Mouse (Mus musculus): ENCODE measurements around the gene Dok3. TPM values are rescaled to one million over a fixed set of nuclear protein-coding genes. Genes with fewer than 3 reads are reported as not detected.

Dok3 gene
- polyA plus RNA-seq, 1 experiment from 2014 or later: 2.4 TPM

DNA sequence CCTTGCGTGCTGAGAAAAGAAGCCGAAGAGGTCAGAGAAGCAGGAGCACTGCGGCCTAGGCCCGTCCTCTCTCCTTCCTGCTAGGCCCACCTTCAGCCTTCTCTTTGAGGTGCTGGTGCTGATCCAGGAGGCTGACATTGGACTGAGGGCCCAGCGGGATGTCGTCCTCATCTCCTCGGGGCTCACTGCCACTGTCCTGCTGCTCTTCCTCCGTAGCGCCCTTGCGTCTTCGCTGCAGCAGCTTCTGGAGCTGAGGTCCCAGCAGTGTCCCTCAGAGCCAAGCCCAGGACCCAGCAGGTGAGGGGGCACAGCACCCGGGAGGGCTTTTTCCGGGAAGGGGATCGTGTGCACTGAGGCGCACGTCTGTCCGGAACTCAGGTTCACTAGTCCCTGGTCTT is 6.7 kb upstream of the Dok3 start:
- ATAC-seq (ENCODE audit: insufficient number of reproducible peaks, insufficient read depth, low FRiP score, low read depth): no peak
- WGBS: 21% methylated on average over 17 of the region's 17 CpGs

DNA sequence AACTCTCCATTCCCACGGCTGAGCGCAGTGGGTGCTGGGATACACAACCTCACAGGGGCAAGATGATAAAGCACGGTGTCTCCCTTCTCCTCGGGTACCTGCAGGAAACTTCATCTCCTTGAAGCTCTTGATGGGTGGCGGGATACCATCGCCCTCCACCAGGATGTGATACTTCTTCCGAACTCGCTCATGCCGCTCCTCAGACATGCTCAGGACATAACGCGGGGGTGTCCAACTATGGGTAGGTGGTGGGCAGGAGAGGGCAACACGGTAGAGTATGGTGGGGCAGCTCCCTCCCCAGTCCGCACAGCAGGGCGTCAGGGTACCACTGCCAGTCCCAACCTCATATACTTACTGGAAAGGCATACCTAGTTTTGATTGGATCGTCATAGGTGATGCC is 6.1 kb upstream of the Dok3 start:
- peak overlapping the region; percentile 67 for H3K4me2 ChIP-seq (replicated peaks; ENCODE audit: low read depth, low read length)
- no peaks in the 10 kb centered on the region for H3K27me3 ChIP-seq (ENCODE audit: control insufficient read depth, insufficient read depth, low read length)
- WGBS: 94% methylated on average over 15 of the region's 15 CpGs
- H3K9me3 ChIP-seq (ENCODE audit: control insufficient read depth, low read depth, low read length): no peaks in the 10 kb centered on the region
- peaks cover 11% of the 10 kb centered on the region for H3K4me1 ChIP-seq (ENCODE audit: control insufficient read depth, insufficient read depth, low read length)
- H3K27ac ChIP-seq (ENCODE audit: low read length): no peak overlapping the region
- no peak overlapping the region for H3K9ac ChIP-seq (replicated peaks; ENCODE audit: low read depth, low read length)
- H3K36me3 ChIP-seq (ENCODE audit: control insufficient read depth, insufficient read depth, low read length): peaks cover 63% of the 10 kb centered on the region
- H3K4me3 ChIP-seq (ENCODE audit: low read depth, low read length): peak overlapping the region; percentile 84
- no peak for ATAC-seq (ENCODE audit: insufficient number of reproducible peaks, insufficient read depth, low FRiP score, low read depth)

More for the DNA sequence above, 6.7 kb upstream of the Dok3 start:
- H3K4me1 ChIP-seq (ENCODE audit: control insufficient read depth, insufficient read depth, low read length): peaks cover 11% of the 10 kb centered on the region
- peaks cover 63% of the 10 kb centered on the region for H3K36me3 ChIP-seq (ENCODE audit: control insufficient read depth, insufficient read depth, low read length)
- no peak overlapping the region for H3K27ac ChIP-seq (ENCODE audit: low read length)
- H3K9ac ChIP-seq (replicated peaks; ENCODE audit: low read depth, low read length): peak overlapping the region; percentile 72
- H3K27me3 ChIP-seq (ENCODE audit: control insufficient read depth, insufficient read depth, low read length): no peaks in the 10 kb centered on the region
- peak overlapping the region; percentile 84 for H3K4me3 ChIP-seq (ENCODE audit: low read depth, low read length)
- no peaks in the 10 kb centered on the region for H3K9me3 ChIP-seq (ENCODE audit: control insufficient read depth, low read depth, low read length)
- H3K4me2 ChIP-seq (replicated peaks; ENCODE audit: low read depth, low read length): peak overlapping the region; percentile 67

DNA sequence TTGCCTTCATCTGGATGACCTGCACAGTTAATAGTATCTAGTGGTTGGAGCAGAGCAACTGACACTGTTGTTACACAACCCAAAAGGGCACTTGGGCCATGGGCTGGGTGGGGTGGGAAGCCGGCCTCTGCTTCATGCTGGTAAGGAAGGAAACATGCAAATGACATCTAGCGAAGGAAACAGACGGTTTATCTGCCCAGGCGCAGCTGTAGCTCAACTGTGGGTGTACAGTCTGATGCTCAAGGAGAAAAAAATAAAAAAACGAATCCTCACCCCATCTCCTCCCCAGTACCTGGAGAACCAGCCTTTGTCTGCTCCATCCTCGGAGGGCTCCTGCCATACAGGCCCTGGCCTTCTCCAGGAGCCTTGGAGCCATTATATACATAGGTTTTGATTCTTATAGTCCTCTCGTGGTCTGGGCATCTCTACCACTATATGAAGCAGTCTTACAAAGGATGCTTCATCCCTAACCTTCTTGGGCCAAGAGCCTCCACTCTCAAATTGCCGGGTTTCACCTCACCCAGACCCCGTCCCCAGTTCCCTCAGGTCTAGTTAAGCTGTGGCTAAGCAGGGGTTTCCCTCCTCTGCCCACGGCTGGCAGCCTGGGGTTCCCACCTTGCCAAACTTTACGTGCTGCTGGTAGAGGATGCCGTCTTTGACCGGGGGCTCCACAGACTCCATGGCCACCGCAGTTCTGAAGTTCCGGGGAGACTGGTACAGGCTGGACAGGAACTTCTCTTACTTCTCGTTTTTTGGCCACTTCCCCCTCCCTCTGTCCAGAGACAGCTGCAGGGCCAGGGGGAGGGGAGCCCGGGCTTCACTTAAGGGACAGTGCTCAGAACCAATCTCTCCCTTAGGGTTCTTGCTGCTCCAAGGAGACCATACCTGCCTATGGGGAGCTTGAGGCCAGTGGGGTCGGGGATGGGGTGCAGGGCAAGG is 993 bp downstream of the Dok3 start:
- 75% methylated on average over 18 of the region's 18 CpGs for WGBS
- H3K9me3 ChIP-seq (ENCODE audit: control insufficient read depth, low read depth, low read length): no peaks in the 10 kb centered on the region
- no peak overlapping the region for H3K4me3 ChIP-seq (ENCODE audit: low read depth, low read length)
- H3K36me3 ChIP-seq (ENCODE audit: control insufficient read depth, insufficient read depth, low read length): peaks cover 38% of the 10 kb centered on the region
- no peak overlapping the region for H3K9ac ChIP-seq (replicated peaks; ENCODE audit: low read depth, low read length)
- H3K4me2 ChIP-seq (replicated peaks; ENCODE audit: low read depth, low read length): no peak overlapping the region
- no peak overlapping the region for H3K27ac ChIP-seq (ENCODE audit: low read length)
- no peaks in the 10 kb centered on the region for H3K27me3 ChIP-seq (ENCODE audit: control insufficient read depth, insufficient read depth, low read length)
- no peak for ATAC-seq (ENCODE audit: insufficient number of reproducible peaks, insufficient read depth, low FRiP score, low read depth)
- H3K4me1 ChIP-seq (ENCODE audit: control insufficient read depth, insufficient read depth, low read length): no peaks in the 10 kb centered on the region

DNA sequence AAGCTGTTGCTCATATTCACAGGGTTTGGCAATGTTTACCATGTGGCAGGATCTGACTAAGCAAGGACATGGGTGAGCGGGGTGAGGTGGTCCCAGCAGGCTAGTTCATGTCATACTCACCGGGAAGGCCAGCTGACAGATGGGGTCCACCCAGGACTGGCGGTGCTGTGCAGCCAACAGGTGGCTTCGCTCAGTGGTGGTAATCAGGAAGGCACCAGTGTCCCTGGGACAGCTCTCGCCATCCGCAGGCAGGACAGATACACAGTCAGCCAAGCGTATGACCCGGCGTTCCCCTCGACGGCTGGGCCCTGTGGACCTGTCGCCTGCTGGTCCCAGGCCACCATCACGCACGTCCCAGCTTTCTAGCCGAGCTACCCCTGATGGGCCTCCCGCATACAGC is 1.9 kb downstream of the Dok3 start:
- H3K9ac ChIP-seq (replicated peaks; ENCODE audit: low read depth, low read length): no peak overlapping the region
- H3K27me3 ChIP-seq (ENCODE audit: control insufficient read depth, insufficient read depth, low read length): no peaks in the 10 kb centered on the region
- H3K36me3 ChIP-seq (ENCODE audit: control insufficient read depth, insufficient read depth, low read length): peaks cover 29% of the 10 kb centered on the region
- no peaks in the 10 kb centered on the region for H3K4me1 ChIP-seq (ENCODE audit: control insufficient read depth, insufficient read depth, low read length)
- H3K4me3 ChIP-seq (ENCODE audit: low read depth, low read length): no peak overlapping the region
- ATAC-seq (ENCODE audit: insufficient number of reproducible peaks, insufficient read depth, low FRiP score, low read depth): no peak
- 87% methylated on average over 16 of the region's 16 CpGs for WGBS
- no peaks in the 10 kb centered on the region for H3K9me3 ChIP-seq (ENCODE audit: control insufficient read depth, low read depth, low read length)
- H3K4me2 ChIP-seq (replicated peaks; ENCODE audit: low read depth, low read length): no peak overlapping the region
- H3K27ac ChIP-seq (ENCODE audit: low read length): no peak overlapping the region

DNA sequence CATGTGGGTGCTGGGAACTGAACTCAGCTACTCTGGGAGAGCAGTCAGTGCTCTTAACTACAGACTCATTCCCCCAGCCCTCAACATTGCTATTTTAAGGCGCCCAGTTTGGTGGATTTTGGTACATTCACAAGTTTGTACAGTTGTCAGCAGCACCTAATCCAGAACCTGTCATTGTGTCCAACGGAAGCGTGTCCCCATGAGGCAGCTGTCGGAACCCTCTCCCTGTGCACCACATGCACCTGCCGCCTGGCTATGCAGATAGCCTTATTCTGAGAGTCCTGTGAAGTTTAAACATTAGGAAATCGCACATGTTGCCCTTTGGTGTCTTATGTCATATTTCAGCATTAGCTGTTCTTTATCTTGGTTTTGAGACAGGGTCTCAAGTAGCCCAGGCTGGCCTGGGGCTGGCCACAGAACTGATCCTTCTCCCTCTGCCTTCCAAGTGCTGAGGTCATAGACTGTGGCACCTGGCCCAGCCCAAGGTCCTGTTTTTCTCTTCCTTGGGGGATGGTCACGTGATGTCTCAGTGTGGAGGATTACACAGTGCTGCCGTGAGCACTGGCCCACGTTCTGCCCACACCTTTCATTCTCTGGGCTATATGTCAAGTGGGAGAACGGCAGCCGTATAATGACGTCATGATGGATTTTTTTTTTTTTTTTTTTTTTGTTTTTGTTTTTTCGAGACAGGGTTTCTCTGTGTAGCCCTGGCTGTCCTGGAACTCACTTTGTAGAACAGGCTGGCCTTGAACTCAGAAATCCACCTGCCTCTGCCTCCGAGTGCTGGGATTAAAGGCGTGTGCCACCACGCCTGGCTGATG is 3.2 kb downstream of the Dok3 start:
- H3K4me3 ChIP-seq (ENCODE audit: low read depth, low read length): no peak overlapping the region
- H3K27me3 ChIP-seq (ENCODE audit: control insufficient read depth, insufficient read depth, low read length): no peaks in the 10 kb centered on the region
- H3K4me1 ChIP-seq (ENCODE audit: control insufficient read depth, insufficient read depth, low read length): no peaks in the 10 kb centered on the region
- 77% methylated on average over 15 of the region's 16 CpGs for WGBS
- H3K9me3 ChIP-seq (ENCODE audit: control insufficient read depth, low read depth, low read length): no peaks in the 10 kb centered on the region
- H3K27ac ChIP-seq (ENCODE audit: low read length): no peak overlapping the region
- no peak overlapping the region for H3K9ac ChIP-seq (replicated peaks; ENCODE audit: low read depth, low read length)
- H3K4me2 ChIP-seq (replicated peaks; ENCODE audit: low read depth, low read length): no peak overlapping the region
- no peak for ATAC-seq (ENCODE audit: insufficient number of reproducible peaks, insufficient read depth, low FRiP score, low read depth)
- peaks cover 18% of the 10 kb centered on the region for H3K36me3 ChIP-seq (ENCODE audit: control insufficient read depth, insufficient read depth, low read length)

DNA sequence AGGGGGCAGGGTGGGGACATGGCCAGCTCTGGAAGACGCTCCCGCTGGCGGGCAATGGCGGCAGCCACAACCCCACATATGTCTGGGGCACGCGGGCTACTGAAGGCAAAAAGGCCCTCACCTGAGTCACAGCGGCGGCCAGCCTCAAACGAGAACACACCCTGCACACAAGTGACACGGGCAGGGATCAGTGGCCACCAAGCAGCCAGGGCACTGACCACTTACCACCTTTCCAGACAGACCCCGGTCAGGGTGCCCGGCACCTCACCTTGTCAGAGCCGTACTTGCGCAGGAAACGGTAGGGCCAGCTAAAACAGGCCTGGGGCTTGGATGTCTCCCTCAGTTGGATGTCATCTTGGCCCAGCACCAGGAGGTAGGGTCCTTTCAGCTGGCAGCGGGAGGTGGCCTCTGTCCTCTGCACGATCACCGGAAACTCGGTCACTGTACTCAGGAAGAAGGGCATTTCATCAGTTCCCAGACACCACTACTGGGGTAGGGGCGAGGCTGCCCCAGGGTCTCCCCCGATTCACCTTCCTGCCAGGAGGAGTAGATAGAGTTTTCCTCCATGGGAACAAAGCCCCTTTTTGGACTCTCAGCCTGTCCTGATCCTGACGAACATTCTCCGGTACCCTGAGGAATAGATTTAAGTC is 5.0 kb downstream of the Dok3 start:
- WGBS: 88% methylated on average over 23 of the region's 23 CpGs
- H3K27ac ChIP-seq (ENCODE audit: low read length): no peak overlapping the region
- ATAC-seq (ENCODE audit: insufficient number of reproducible peaks, insufficient read depth, low FRiP score, low read depth): no peak
- H3K36me3 ChIP-seq (ENCODE audit: control insufficient read depth, insufficient read depth, low read length): 0 out of 2 replicates have a peak, but pooled peaks cover under 1% of the 10 kb centered on the region
- no peak overlapping the region for H3K4me2 ChIP-seq (replicated peaks; ENCODE audit: low read depth, low read length)
- H3K27me3 ChIP-seq (ENCODE audit: control insufficient read depth, insufficient read depth, low read length): no peaks in the 10 kb centered on the region
- no peaks in the 10 kb centered on the region for H3K9me3 ChIP-seq (ENCODE audit: control insufficient read depth, low read depth, low read length)
- H3K4me1 ChIP-seq (ENCODE audit: control insufficient read depth, insufficient read depth, low read length): no peaks in the 10 kb centered on the region
- H3K4me3 ChIP-seq (ENCODE audit: low read depth, low read length): no peak overlapping the region
- H3K9ac ChIP-seq (replicated peaks; ENCODE audit: low read depth, low read length): no peak overlapping the region

DNA sequence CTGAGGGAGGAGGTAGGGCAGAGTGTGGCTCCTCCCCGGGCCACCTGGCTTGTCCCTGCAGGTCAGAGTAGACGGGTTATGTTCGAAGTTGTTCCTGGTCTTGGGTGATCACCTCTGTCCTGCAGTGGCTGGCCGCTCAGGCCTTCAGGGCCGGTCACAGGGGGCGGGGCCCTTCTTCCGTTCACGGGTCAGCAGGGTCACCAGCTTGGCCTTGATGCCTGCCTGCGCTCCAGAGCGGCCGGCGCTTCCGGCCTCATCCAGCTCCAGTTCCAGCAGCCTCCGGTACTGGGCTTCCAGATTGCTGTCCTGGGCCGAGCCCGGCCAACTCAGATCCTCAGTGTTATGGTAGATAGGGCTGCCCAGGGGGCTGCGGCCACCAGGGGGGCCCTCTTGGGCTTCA is 5.8 kb downstream of the Dok3 start:
- H3K4me3 ChIP-seq (ENCODE audit: low read depth, low read length): no peak overlapping the region
- no peaks in the 10 kb centered on the region for H3K4me1 ChIP-seq (ENCODE audit: control insufficient read depth, insufficient read depth, low read length)
- H3K9ac ChIP-seq (replicated peaks; ENCODE audit: low read depth, low read length): no peak overlapping the region
- WGBS: 67% methylated on average over 17 of the region's 17 CpGs
- no peaks in the 10 kb centered on the region for H3K36me3 ChIP-seq (ENCODE audit: control insufficient read depth, insufficient read depth, low read length)
- H3K27me3 ChIP-seq (ENCODE audit: control insufficient read depth, insufficient read depth, low read length): no peaks in the 10 kb centered on the region
- ATAC-seq (ENCODE audit: insufficient number of reproducible peaks, insufficient read depth, low FRiP score, low read depth): no peak
- no peak overlapping the region for H3K27ac ChIP-seq (ENCODE audit: low read length)
- H3K9me3 ChIP-seq (ENCODE audit: control insufficient read depth, low read depth, low read length): no peaks in the 10 kb centered on the region
- H3K4me2 ChIP-seq (replicated peaks; ENCODE audit: low read depth, low read length): no peak overlapping the region

DNA sequence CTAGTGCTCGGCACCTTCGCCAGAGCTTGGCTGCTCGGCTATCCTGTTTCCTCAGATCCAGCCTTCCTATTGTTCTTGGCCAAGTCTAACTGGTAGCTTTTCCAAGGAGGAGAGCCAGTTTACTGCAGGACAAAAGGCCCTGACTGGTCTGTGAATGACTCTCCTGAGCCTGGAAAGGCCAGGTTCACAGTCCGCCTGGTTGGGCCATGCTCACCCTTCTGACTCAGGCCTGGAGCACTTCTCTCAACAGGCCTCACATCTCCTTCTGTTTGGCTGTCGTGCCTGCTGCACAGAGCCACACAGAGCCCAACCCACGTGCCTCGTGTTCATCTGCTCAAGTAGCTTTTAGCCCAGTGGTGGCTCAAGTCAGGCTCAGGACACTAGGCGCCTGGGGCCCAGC is 6.4 kb downstream of the Dok3 start:
- Histone ChIP-seq H3K9me3 (ENCODE audit: control insufficient read depth, low read depth, low read length) (no peaks in the 10 kb centered on the region), H3K9ac (replicated peaks; ENCODE audit: low read depth, low read length) (no peak overlapping the region), H3K4me1 (ENCODE audit: control insufficient read depth, insufficient read depth, low read length) (no peaks in the 10 kb centered on the region), H3K27me3 (ENCODE audit: control insufficient read depth, insufficient read depth, low read length) (no peaks in the 10 kb centered on the region), H3K27ac (ENCODE audit: low read length) (no peak overlapping the region), H3K36me3 (ENCODE audit: control insufficient read depth, insufficient read depth, low read length) (no peaks in the 10 kb centered on the region), H3K4me3 (ENCODE audit: low read depth, low read length) (no peak overlapping the region), H3K4me2 (replicated peaks; ENCODE audit: low read depth, low read length) (no peak overlapping the region)
- no peak for ATAC-seq (ENCODE audit: insufficient number of reproducible peaks, insufficient read depth, low FRiP score, low read depth)
- WGBS: 63% methylated on average over 8 of the region's 8 CpGs

Data from stomach, embryonic 14.5 days (tissue).